Mouse (Mus musculus): ENCODE data around the gene Hspa2. TPM values are rescaled to one million over a fixed set of nuclear protein-coding genes. Genes with fewer than 3 reads are reported as not detected.

Hspa2 gene
- polyA plus RNA-seq, 1 experiment from 2014 or later, result 4.2 TPM

DNA sequence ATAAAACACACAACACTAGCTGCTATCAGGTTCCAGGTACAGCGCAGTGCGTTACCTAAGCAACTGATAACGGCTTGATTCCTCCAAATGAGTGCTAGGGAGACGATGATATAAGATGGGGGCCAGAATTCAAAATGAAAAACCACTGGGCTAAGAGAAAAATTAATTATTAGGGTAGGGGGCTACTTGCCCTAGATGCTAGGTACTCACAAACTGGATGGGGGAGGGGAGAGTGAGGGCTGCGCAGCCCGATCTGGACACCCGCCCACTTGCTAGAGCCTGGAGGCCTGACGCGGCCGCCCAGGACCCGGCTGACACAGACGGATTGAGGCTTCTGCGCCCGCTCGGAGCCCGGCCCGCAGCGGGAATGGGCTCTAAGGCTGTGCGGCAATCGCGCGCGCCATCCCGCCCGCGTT, 35.2 kb upstream of the Hspa2 start:
- H3K27me3 ChIP-seq (replicated peaks; ENCODE audit: control insufficient read depth, insufficient read depth, low read length), result no peaks in the 10 kb centered on the region
- WGBS, result under 1% methylated on average over 26 of the region's 26 CpGs
- peak overlapping the region; percentile 91 for H3K4me3 ChIP-seq (ENCODE audit: low read depth, low read length)
- DNase-seq (ENCODE audit: low spot score) (no peak), ATAC-seq (replicated peaks; ENCODE audit: low FRiP score) (peak; percentile 27)
- no peaks in the 10 kb centered on the region for H3K36me3 ChIP-seq (ENCODE audit: control insufficient read depth, insufficient read depth, low read length)
- H3K9ac ChIP-seq (ENCODE audit: low read depth, low read length), result peak overlapping the region; percentile 99
- peak overlapping the region; percentile 100 for H3K27ac ChIP-seq (ENCODE audit: low read depth, low read length)
- H3K4me1 ChIP-seq (replicated peaks; ENCODE audit: control insufficient read depth, insufficient read depth, low read length), result peaks cover 36% of the 10 kb centered on the region
- H3K9me3 ChIP-seq (ENCODE audit: control insufficient read depth, low read length), result no peaks in the 10 kb centered on the region
- peak overlapping the region; percentile 82 for H3K4me2 ChIP-seq

DNA sequence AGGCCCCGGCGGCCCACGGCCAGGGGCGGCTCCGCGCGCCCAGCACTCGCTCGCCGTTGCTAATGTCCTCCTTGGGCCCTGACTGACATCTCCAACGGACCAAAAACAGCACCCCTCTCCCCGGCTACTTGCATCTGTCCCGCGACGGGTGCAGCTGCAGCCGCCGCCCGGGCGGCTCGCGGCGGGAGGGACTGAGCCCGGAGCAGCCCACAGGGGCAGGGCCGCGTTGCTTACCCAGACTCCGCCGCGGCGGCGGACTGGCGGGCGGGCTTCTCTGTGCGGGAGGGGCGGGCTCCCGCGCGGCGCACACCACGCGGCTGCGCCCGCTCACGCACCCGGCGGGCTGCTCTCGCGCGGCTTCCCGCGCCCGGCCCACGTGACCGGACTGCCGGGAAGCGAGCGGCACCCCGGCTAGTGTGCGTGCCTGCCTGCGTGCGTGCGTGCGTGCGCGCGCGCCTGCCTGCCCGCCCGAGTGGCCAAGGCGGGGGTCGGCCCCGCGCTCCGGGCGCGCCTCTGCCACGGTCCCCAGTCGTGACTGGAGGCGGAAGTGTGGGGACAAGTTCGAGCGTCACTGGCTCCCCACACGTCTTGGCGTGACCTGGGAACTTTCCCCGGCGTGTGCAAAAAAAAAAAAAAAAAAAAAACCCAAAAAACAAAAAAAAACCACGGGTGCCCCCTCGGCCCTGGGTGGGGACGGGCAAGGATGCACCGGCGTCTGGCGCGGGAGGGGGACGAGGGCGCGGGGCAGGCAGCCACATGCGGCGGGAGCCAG, 34.6 kb upstream of the Hspa2 start, which contains the start of gene Zbtb25:
Zbtb25 (minus strand) TSS at position 397 of the 772 bp plus-strand sequence.
- under 1% methylated on average over 82 of the region's 96 CpGs for WGBS
- peaks cover 42% of the 10 kb centered on the region for H3K4me1 ChIP-seq (replicated peaks; ENCODE audit: control insufficient read depth, insufficient read depth, low read length)

DNA sequence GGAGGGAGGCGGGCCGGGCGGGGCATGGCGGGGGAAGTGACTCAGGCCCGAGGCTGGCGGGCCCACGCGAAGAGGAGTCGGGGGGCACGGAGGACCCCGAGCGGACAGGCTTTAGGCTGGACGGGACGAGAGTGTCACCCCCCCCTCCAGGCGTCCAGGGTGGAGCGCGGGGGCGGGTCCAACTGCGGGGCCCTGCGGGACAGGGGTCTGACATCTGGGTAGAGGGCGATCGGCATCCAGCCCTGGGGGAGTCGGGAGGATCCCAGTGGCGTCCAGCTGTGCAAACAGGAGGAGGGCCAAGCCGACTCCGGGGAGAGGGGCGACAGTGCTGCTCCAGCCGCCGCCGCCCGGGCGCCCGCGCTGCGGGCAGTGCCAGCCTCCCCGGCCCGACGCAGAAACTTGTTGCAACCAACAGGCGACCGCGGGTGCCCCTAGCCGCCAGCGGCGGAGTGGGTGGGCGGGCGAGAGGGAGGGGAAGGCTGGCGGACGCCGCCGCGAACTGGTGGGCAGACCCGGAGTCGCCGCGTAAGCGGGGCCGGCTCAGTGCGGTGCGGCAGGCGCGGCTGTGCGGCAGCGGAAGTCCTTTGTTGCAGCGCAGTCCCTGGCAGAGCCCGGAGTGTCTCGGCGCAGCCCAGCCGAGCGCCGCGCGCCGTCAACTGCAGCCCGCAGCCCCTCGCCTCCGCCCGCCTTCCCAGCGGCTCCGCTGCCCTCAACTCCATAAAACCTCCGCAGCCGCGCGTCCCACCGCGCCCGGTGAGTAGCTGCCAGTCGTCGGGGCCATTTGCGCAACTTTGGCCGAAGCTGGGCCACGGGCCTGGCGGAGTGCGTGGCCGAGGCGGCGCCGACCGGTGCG, 33.8 kb upstream of the Hspa2 start, which contains the start of gene Zbtb1:
Zbtb1 (plus strand) TSS at position 289 of the 853 bp plus-strand sequence.
- peak within 1 kb of the TSS; percentile 99 for H3K9ac ChIP-seq (ENCODE audit: low read depth, low read length)
- H3K36me3 ChIP-seq (ENCODE audit: control insufficient read depth, insufficient read depth, low read length), result no peaks in the 10 kb centered on the region
- ATAC-seq (replicated peaks; ENCODE audit: low FRiP score) (peak; percentile 59), DNase-seq (ENCODE audit: low spot score) (peak; percentile 88)
- H3K4me3 ChIP-seq (ENCODE audit: low read depth, low read length), result peak within 1 kb of the TSS; percentile 91
- H3K27me3 ChIP-seq (replicated peaks; ENCODE audit: control insufficient read depth, insufficient read depth, low read length), result no peaks in the 10 kb centered on the region
- peak within 1 kb of the TSS; percentile 82 for H3K4me2 ChIP-seq
- WGBS, result under 1% methylated on average over 91 of the region's 99 CpGs
- peak within 1 kb of the TSS; percentile 100 for H3K27ac ChIP-seq (ENCODE audit: low read depth, low read length)
- H3K9me3 ChIP-seq (ENCODE audit: control insufficient read depth, low read length), result no peaks in the 10 kb centered on the region
- peaks cover 50% of the 10 kb centered on the region for H3K4me1 ChIP-seq (replicated peaks; ENCODE audit: control insufficient read depth, insufficient read depth, low read length)

More for the DNA sequence above, 34.6 kb upstream of the Hspa2 start, which contains the start of gene Zbtb25:
- ATAC-seq (replicated peaks; ENCODE audit: low FRiP score), result peak; percentile 70
- no peaks in the 10 kb centered on the region for H3K9me3 ChIP-seq (ENCODE audit: control insufficient read depth, low read length)
- peak within 1 kb of the TSS; percentile 82 for H3K4me2 ChIP-seq
- no peaks in the 10 kb centered on the region for H3K36me3 ChIP-seq (ENCODE audit: control insufficient read depth, insufficient read depth, low read length)
- H3K9ac ChIP-seq (ENCODE audit: low read depth, low read length), result peak within 1 kb of the TSS; percentile 99
- peak; percentile 84 for DNase-seq (ENCODE audit: low spot score)
- H3K4me3 ChIP-seq (ENCODE audit: low read depth, low read length), result peak within 1 kb of the TSS; percentile 91
- H3K27ac ChIP-seq (ENCODE audit: low read depth, low read length), result peak within 1 kb of the TSS; percentile 100
- no peaks in the 10 kb centered on the region for H3K27me3 ChIP-seq (replicated peaks; ENCODE audit: control insufficient read depth, insufficient read depth, low read length)

DNA sequence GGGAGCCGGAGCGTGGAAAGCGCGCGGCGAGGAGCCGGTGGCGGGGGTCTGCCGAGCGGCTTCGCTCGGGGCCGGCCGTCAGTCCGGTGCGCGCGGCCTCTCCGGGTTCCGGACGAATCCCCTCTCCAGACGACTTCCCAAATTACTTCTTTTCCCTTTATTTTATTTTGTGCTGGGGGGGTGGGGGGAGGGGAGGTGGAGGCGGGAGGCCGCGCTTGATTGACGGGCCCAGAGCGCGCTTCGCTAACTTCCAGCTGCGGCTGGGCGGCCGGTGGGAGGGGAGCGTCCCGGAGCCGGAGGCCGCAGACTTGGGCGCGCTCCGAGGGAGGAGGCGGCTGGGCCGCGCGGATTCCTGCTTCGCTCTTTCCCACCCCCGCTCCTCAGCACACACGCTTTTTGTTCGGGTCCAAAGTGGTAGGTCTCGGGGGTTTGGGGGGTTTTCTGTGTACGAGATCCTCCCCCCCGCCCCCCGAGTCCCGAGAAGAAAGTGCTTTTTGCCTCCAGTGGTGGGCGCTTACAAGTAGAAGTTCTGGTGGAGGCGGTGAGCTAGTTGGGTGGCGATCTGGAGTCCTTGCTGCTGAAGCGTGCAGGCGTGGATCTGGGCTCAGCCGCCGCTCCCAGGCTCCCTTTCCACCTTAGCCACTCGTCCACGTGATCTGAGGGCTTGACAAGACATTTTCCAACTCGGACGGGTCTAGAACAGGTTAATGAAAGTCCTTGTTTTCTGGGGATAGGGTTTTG, 33.0 kb upstream of the Hspa2 start:
- Histone ChIP-seq H3K4me3 (ENCODE audit: low read depth, low read length) (peak overlapping the region; percentile 91), H3K36me3 (ENCODE audit: control insufficient read depth, insufficient read depth, low read length) (no peaks in the 10 kb centered on the region), H3K9ac (ENCODE audit: low read depth, low read length) (peak overlapping the region; percentile 99), H3K27ac (ENCODE audit: low read depth, low read length) (peak overlapping the region; percentile 100), H3K27me3 (replicated peaks; ENCODE audit: control insufficient read depth, insufficient read depth, low read length) (no peaks in the 10 kb centered on the region), H3K4me1 (replicated peaks; ENCODE audit: control insufficient read depth, insufficient read depth, low read length) (peaks cover 53% of the 10 kb centered on the region), H3K9me3 (ENCODE audit: control insufficient read depth, low read length) (no peaks in the 10 kb centered on the region), H3K4me2 (peak overlapping the region; percentile 82)
- 0% methylated on average over 51 of the region's 63 CpGs for WGBS
- DNase-seq (ENCODE audit: low spot score) (peak; percentile 83), ATAC-seq (replicated peaks; ENCODE audit: low FRiP score) (peak; percentile 65)

DNA sequence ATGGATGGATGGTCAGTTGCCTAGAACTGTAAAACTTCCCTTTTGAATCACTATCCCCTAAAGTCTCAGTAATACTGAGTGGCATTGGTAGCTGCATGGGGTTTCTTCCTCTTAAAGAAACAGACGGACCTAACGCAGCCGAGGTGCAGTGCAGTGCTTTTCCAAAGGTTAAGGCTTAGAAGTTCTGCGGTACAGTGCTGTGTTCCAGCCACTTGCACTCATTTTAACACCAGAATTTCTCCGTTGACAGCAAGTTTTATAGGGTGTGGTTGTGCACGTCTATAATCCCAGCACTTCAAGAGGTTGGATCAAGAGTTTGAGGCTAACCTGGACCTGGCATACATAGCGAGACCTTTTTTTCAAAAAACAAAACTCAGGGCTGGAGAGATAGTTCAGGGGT, 31.9 kb upstream of the Hspa2 start:
- 39% methylated on average over 7 of the region's 7 CpGs for WGBS
- Histone ChIP-seq H3K9me3 (ENCODE audit: control insufficient read depth, low read length) (no peaks in the 10 kb centered on the region), H3K27ac (ENCODE audit: low read depth, low read length) (0 out of 2 replicates have a peak overlapping the region, but pooled peaks have one; percentile 53), H3K4me3 (ENCODE audit: low read depth, low read length) (peak overlapping the region; percentile 91), H3K4me1 (replicated peaks; ENCODE audit: control insufficient read depth, insufficient read depth, low read length) (peaks cover 57% of the 10 kb centered on the region), H3K36me3 (ENCODE audit: control insufficient read depth, insufficient read depth, low read length) (no peaks in the 10 kb centered on the region), H3K9ac (ENCODE audit: low read depth, low read length) (peak overlapping the region; percentile 99), H3K4me2 (peak overlapping the region; percentile 82), H3K27me3 (replicated peaks; ENCODE audit: control insufficient read depth, insufficient read depth, low read length) (no peaks in the 10 kb centered on the region)
- DNase-seq (ENCODE audit: low spot score) (no peak), ATAC-seq (replicated peaks; ENCODE audit: low FRiP score) (no peak)

GRCm38 (mm10) chr12:76372881-76373818, 30.8 kb upstream of the Hspa2 start:
- Histone ChIP-seq H3K9ac (ENCODE audit: low read depth, low read length) (peak overlapping the region; percentile 99), H3K27ac (ENCODE audit: low read depth, low read length) (peak overlapping the region; percentile 53), H3K4me3 (ENCODE audit: low read depth, low read length) (peak overlapping the region; percentile 91), H3K9me3 (ENCODE audit: control insufficient read depth, low read length) (no peaks in the 10 kb centered on the region), H3K4me1 (replicated peaks; ENCODE audit: control insufficient read depth, insufficient read depth, low read length) (peaks cover 57% of the 10 kb centered on the region), H3K36me3 (ENCODE audit: control insufficient read depth, insufficient read depth, low read length) (no peaks in the 10 kb centered on the region), H3K4me2 (peak overlapping the region; percentile 82), H3K27me3 (replicated peaks; ENCODE audit: control insufficient read depth, insufficient read depth, low read length) (no peaks in the 10 kb centered on the region)
- 72% methylated on average over 5 of the region's 7 CpGs for WGBS
- no peak for DNase-seq (ENCODE audit: low spot score)
- no peak for ATAC-seq (replicated peaks; ENCODE audit: low FRiP score)

- H3K4me3 ChIP-seq (ENCODE audit: low read depth, low read length), result no peak overlapping the region
- ATAC-seq (replicated peaks; ENCODE audit: low FRiP score), result no peak
- no peak for DNase-seq (ENCODE audit: low spot score)
- H3K27ac ChIP-seq (ENCODE audit: low read depth, low read length), result no peak overlapping the region
- H3K27me3 ChIP-seq (replicated peaks; ENCODE audit: control insufficient read depth, insufficient read depth, low read length), result no peaks in the 10 kb centered on the region
- WGBS, result 74% methylated on average over 6 of the region's 6 CpGs
- no peaks in the 10 kb centered on the region for H3K36me3 ChIP-seq (ENCODE audit: control insufficient read depth, insufficient read depth, low read length)
- H3K9me3 ChIP-seq (ENCODE audit: control insufficient read depth, low read length), result no peaks in the 10 kb centered on the region
- peak overlapping the region; percentile 20; the same call in 1 of the 2 replicates for H3K4me2 ChIP-seq
- peaks cover 61% of the 10 kb centered on the region for H3K4me1 ChIP-seq (replicated peaks; ENCODE audit: control insufficient read depth, insufficient read depth, low read length)
- H3K9ac ChIP-seq (ENCODE audit: low read depth, low read length), result peak overlapping the region; percentile 22; the same call in 1 of the 2 replicates
Observed at GRCm38 (mm10) chr12:76373991-76374390, 30.0 kb upstream of the Hspa2 start.
